Mouse (Mus musculus) thymus, postnatal 4 days (tissue): ENCODE results near the gene Rpe65.

ENCODE experiments used
- DNase-seq: peaks from one replicate; pipeline ENCODE4 v3.0.0; 2021

Gene Rpe65

DNA sequence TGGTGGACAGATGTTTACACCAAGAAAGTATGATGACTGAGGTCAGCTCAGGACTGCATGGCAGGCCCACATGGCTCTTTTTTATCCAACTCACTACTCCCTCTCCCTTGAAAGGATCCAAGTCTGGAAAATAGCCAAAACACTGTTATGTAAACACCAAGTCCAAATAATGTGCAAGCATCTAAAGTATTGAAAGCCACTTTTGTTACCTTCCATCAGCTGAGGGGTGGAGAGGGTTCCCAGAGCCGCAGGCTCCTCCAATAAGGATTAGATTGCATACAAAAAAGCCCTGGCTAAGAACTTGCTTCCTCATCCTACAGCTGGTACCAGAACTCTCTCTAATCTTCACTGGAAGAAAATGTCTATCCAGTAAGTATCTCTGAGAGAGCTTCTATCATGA, at the start of gene Rpe65:
TSS of gene Rpe65 (plus strand) at position 301 of the 400 bp plus-strand sequence.
- no peak for DNase-seq

DNA sequence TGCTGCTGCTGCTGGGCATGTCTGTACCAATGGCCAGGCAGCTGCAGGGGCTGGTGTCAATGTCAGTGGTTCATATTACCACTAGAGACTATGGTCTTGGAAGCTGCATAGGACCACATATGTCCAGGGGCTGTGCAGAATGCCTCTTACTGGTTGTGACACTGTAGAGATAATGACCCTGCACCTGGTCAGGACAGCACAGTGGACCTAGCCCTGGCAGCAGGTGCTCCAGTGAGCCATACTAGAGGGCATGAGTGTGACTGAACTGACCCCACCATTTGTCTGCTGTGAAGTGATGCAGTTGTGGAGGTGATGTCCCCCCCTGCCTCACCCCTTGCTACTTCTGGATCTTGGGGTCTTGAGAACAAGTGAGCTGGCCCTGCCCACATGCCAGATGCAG, 48.8 kb upstream of the Rpe65 start:
- DNase-seq, result no peak

DNA sequence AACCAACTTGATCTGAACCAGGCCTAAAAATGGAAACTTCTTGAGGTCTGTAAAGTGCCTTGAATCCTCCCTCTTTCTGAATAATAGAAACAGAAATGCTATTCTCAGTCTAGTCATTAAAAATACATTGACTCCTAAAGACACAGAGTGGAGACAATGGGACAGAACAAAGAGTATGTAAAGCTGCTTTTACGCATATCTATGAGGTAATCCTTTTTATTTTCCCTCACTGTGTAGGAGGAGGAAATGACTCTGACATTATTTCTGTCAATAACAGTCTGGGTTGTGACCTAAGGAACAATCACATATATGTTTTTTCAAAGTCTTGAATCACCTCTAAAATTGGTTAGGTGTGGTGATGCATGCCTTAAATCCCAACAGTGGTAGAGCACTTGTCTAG, 16.0 kb downstream of the Rpe65 start:
- DNase-seq, result no peak

DNA sequence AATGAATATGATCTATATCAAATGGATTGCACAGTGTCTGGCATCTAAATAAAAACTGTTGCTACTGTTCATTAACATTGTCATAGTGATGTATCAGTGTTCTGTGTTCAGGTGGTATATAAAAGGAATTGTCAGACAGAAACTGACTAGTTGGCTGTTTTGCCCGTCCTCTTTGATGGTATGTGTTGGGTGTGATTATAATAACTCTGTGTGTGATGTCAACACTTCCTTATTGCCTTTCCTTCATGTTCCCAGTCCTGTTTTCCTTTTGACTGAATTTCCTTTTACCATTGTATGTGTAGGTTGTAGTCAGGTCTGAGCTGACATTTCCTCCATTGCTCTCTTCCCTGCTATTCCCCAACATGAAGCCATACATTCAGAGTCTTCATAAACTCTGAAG, 22.1 kb downstream of the Rpe65 start:
- no peak for DNase-seq

DNA sequence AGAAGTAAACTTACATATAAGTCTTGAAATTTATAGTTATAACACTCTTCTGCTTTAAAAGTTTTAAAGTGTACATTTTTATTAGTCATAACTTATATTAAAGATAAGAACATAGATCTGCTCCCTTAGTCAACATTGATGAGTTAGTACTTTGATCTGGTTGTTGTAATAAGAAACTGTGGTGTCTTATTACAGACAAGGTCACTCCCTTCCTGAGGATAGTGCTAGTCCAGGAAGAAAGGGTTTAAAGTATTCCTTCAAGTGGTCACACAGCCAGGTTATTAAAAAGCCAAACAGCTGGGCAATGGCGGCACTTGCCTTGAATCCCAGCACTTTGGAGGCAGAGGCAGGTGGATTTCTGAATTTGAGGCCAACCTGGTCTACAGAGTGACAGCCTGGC, 25.0 kb downstream of the Rpe65 start:
- DNase-seq, result no peak

DNA sequence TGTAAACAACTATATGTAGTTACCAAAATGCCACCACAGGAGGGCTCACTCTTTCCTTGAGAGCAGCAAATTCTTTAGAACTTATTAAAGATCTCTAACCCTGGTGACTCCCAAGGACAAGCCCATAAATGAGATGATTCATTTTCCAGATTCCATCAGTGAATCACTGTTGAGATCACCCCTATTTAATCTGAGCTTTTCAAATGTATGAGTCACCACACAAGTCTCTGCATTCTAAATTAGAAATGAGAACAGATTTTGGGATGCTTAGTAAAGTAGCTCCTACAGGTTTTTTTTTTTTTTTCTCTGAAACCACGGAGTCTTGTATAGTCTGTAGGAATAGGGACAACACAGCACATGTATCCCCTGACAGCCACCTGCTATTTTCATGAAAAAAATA, 61.8 kb downstream of the Rpe65 start:
- no peak for DNase-seq

DNA sequence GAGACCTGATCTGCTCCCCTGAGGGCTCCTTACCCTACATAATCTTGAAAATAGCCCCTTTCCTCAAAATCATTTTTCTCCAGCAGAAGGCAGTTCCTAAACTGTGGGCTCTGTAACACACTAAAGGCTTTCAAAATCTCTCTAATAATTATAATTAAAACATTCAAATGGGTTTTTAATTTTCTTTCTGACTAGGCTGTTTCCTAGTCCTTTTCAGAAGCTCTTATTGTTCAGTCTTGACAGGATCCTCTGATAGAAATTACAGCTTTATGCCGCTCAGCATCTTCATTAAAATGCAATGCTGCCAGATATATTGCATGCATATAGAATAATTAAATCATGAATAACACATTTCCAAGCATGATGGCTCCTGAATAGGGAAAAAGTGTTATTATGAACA, 64.4 kb downstream of the Rpe65 start:
- DNase-seq, result no peak
